Mouse (Mus musculus) embryonic facial prominence, embryonic 10.5 days (tissue): ENCODE data around the gene Coro2a. TPM values are rescaled to one million over a fixed set of nuclear protein-coding genes. Genes with fewer than 3 reads are reported as not detected.
"Not testable (repeated sequence)": the region's sequence is repeated elsewhere in the genome, so short reads cannot be mapped to it uniquely, and the experiment has no call there.

Experiments
- DNase-seq: peaks from one replicate; pipeline ENCODE4 v3.0.0-alpha.2; 2017; ENCODE audit warnings: low spot score
- H3K27ac ChIP-seq: fragments of 300-500 bp; sonication (generic); replicated peaks from 2 replicates; pipeline ENCODE4 v1.5.1; 2016; ENCODE audit warnings: mild to moderate bottlenecking
- H3K27me3 ChIP-seq: fragments of 300-500 bp; sonication (generic); replicated peaks from 2 replicates; pipeline ENCODE4 v1.6.1; 2016; ENCODE audit warnings: low read depth, mild to moderate bottlenecking; ENCODE audit not compliant: poor library complexity, severe bottlenecking
- H3K36me3 ChIP-seq: fragments of 300-500 bp; sonication (generic); replicated peaks from 2 replicates; pipeline ENCODE4 v1.6.1; 2016; ENCODE audit warnings: mild to moderate bottlenecking, moderate library complexity
- H3K4me1 ChIP-seq: fragments of 300-500 bp; sonication (generic); 2 replicates; pipeline ENCODE4 v1.6.1; 2016
- H3K4me3 ChIP-seq: fragments of 300-500 bp; sonication (generic); 2 replicates; pipeline ENCODE4 v1.5.1; 2016; ENCODE audit warnings: mild to moderate bottlenecking, moderate library complexity
- H3K9me3 ChIP-seq: fragments of 300-500 bp; sonication (generic); 2 replicates; pipeline ENCODE4 v1.6.1; 2016; ENCODE audit warnings: mild to moderate bottlenecking
- WGBS: fragments of 180-500 bp; shearing (Covaris S2); methylation state at CpG from one replicate; pipeline ENCODE4 v1.1.7; 2016; 5-methylcytosine and 5-hydroxymethylcytosine counted together
- polyA plus RNA-seq: library from polyadenylated mRNA; unstranded; fragments of >200 nt; fragmentation: Nextera tagmentation; extraction: Ambion mirVana; gene quantifications from 2 replicates; pipeline ENCODE4 v1.2.1, GENCODE M21; 2016

Gene Coro2a
- polyA plus RNA-seq, 1 experiment from 2014 or later = 8.5 TPM

GRCm38 (mm10) chr4:46578228-46578627 is 23.8 kb downstream of the Coro2a start:
- 76% methylated on average over 1 of the region's 1 CpGs for WGBS
- Histone ChIP-seq H3K27me3 (no peaks in the 10 kb centered on the region), H3K4me3 (no peak overlapping the region), H3K36me3 (no peaks in the 10 kb centered on the region), H3K27ac (no peak overlapping the region), H3K4me1 (peaks cover 8% of the 10 kb centered on the region), H3K9me3 (peaks cover 12% of the 10 kb centered on the region; the same call in 1 of the 2 replicates)
- no peak for DNase-seq

GRCm38 (mm10) chr4:46575509-46576284 is 26.3 kb downstream of the Coro2a start:
- not testable (repeated sequence) for H3K27ac ChIP-seq, H3K27me3 ChIP-seq, H3K9me3 ChIP-seq, DNase-seq, H3K4me1 ChIP-seq, H3K36me3 ChIP-seq, H3K4me3 ChIP-seq
- 86% methylated on average over 6 of the region's 10 CpGs for WGBS

GRCm38 (mm10) chr4:46574841-46575240 is 27.2 kb downstream of the Coro2a start:
- H3K36me3 ChIP-seq = no peaks in the 10 kb centered on the region
- DNase-seq = no peak
- peaks cover 4% of the 10 kb centered on the region; the same call in 1 of the 2 replicates for H3K9me3 ChIP-seq
- H3K4me3 ChIP-seq = no peak overlapping the region
- H3K27ac ChIP-seq = no peak overlapping the region
- 84% methylated on average over 12 of the region's 12 CpGs for WGBS
- peaks cover 9% of the 10 kb centered on the region for H3K4me1 ChIP-seq
- no peaks in the 10 kb centered on the region for H3K27me3 ChIP-seq

GRCm38 (mm10) chr4:46574024-46574753 is 27.8 kb downstream of the Coro2a start:
- Histone ChIP-seq H3K27ac (no peak overlapping the region), H3K27me3 (no peaks in the 10 kb centered on the region), H3K4me3 (no peak overlapping the region), H3K4me1 (peaks cover 16% of the 10 kb centered on the region), H3K36me3 (no peaks in the 10 kb centered on the region), H3K9me3 (peaks cover 4% of the 10 kb centered on the region; the same call in 1 of the 2 replicates)
- DNase-seq = no peak
- 54% methylated on average over 9 of the region's 9 CpGs for WGBS

GRCm38 (mm10) chr4:46572616-46573015 is 29.4 kb downstream of the Coro2a start:
- H3K27ac ChIP-seq = no peak overlapping the region
- no peak overlapping the region for H3K4me3 ChIP-seq
- WGBS = 80% methylated on average over 4 of the region's 4 CpGs

GRCm38 (mm10) chr4:46571744-46572143 is 30.3 kb downstream of the Coro2a start:
- Histone ChIP-seq H3K27me3 (no peaks in the 10 kb centered on the region), H3K9me3 (no peaks in the 10 kb centered on the region)
- 90% methylated on average over 9 of the region's 9 CpGs for WGBS

More at GRCm38 (mm10) chr4:46572616-46573015, 29.4 kb downstream of the Coro2a start:
- H3K27me3 ChIP-seq = no peaks in the 10 kb centered on the region
- peaks cover 17% of the 10 kb centered on the region for H3K4me1 ChIP-seq
- no peaks in the 10 kb centered on the region for H3K36me3 ChIP-seq
- no peaks in the 10 kb centered on the region for H3K9me3 ChIP-seq
- no peak for DNase-seq

GRCm38 (mm10) chr4:46569671-46570070 is 32.3 kb downstream of the Coro2a start:
- H3K9me3 ChIP-seq = no peaks in the 10 kb centered on the region
- H3K27ac ChIP-seq = 0 out of 2 replicates have a peak overlapping the region, but pooled peaks have one; percentile 21
- 22% methylated on average over 5 of the region's 5 CpGs for WGBS
- peaks cover 15% of the 10 kb centered on the region for H3K4me1 ChIP-seq
- no peak overlapping the region for H3K4me3 ChIP-seq
- no peaks in the 10 kb centered on the region for H3K36me3 ChIP-seq
- no peak for DNase-seq
- H3K27me3 ChIP-seq = no peaks in the 10 kb centered on the region

More at GRCm38 (mm10) chr4:46571744-46572143, 30.3 kb downstream of the Coro2a start:
- Histone ChIP-seq H3K27ac (no peak overlapping the region), H3K4me1 (peaks cover 17% of the 10 kb centered on the region), H3K4me3 (no peak overlapping the region), H3K36me3 (no peaks in the 10 kb centered on the region)
- no peak for DNase-seq

GRCm38 (mm10) chr4:46568169-46568568 is 33.8 kb downstream of the Coro2a start:
- no peak overlapping the region for H3K4me3 ChIP-seq
- WGBS = 88% methylated on average over 8 of the region's 8 CpGs
- H3K27me3 ChIP-seq = no peaks in the 10 kb centered on the region
- H3K36me3 ChIP-seq = no peaks in the 10 kb centered on the region
- DNase-seq = no peak
- H3K4me1 ChIP-seq = peaks cover 9% of the 10 kb centered on the region
- H3K9me3 ChIP-seq = no peaks in the 10 kb centered on the region
- H3K27ac ChIP-seq = no peak overlapping the region

- Histone ChIP-seq H3K36me3 (no peaks in the 10 kb centered on the region), H3K4me3 (no peak overlapping the region), H3K27ac (no peak overlapping the region), H3K27me3 (no peaks in the 10 kb centered on the region), H3K9me3 (no peaks in the 10 kb centered on the region), H3K4me1 (peaks cover 9% of the 10 kb centered on the region)
- DNase-seq = no peak
- WGBS = 78% methylated on average over 8 of the region's 8 CpGs
These were observed 34.9 kb downstream of the Coro2a start for GRCm38 (mm10) chr4:46566931-46567671.

GRCm38 (mm10) chr4:46565393-46565955 is 36.5 kb downstream of the Coro2a start:
- no peaks in the 10 kb centered on the region for H3K36me3 ChIP-seq
- 87% methylated on average over 4 of the region's 4 CpGs for WGBS
- no peaks in the 10 kb centered on the region for H3K9me3 ChIP-seq
- H3K4me3 ChIP-seq = no peak overlapping the region
- no peak for DNase-seq
- H3K27me3 ChIP-seq = no peaks in the 10 kb centered on the region
- no peak overlapping the region for H3K27ac ChIP-seq
- peaks cover 9% of the 10 kb centered on the region for H3K4me1 ChIP-seq

- no peak overlapping the region for H3K27ac ChIP-seq
- 92% methylated on average over 4 of the region's 4 CpGs for WGBS
- no peak for DNase-seq
- H3K4me3 ChIP-seq = no peak overlapping the region
- H3K36me3 ChIP-seq = no peaks in the 10 kb centered on the region
- H3K27me3 ChIP-seq = no peaks in the 10 kb centered on the region
- H3K4me1 ChIP-seq = peaks cover 2% of the 10 kb centered on the region
- H3K9me3 ChIP-seq = no peaks in the 10 kb centered on the region
These were observed 37.8 kb downstream of the Coro2a start for GRCm38 (mm10) chr4:46564247-46564646.

GRCm38 (mm10) chr4:46563847-46564246 is 38.2 kb downstream of the Coro2a start:
- Histone ChIP-seq H3K9me3 (no peaks in the 10 kb centered on the region), H3K4me3 (no peak overlapping the region), H3K27ac (no peak overlapping the region), H3K36me3 (no peaks in the 10 kb centered on the region), H3K4me1 (no peaks in the 10 kb centered on the region), H3K27me3 (no peaks in the 10 kb centered on the region)
- 77% methylated on average over 10 of the region's 10 CpGs for WGBS
- DNase-seq = no peak
